Mouse (Mus musculus) bone marrow macrophage, adult 2 months (primary cell): ENCODE measurements around the gene Dctpp1.

Experiments
- CTCF ChIP-seq: IDR thresholded peaks from 2 replicates; pipeline ENCODE4 v1.5.1; 2012; ENCODE audit warnings: low read depth, mild to moderate bottlenecking, low read length, moderate library complexity
- POLR2A ChIP-seq: IDR thresholded peaks from 2 replicates; pipeline ENCODE4 v1.6.1; 2012; ENCODE audit warnings: mild to moderate bottlenecking, low read depth, low read length, borderline replicate concordance

DNA sequence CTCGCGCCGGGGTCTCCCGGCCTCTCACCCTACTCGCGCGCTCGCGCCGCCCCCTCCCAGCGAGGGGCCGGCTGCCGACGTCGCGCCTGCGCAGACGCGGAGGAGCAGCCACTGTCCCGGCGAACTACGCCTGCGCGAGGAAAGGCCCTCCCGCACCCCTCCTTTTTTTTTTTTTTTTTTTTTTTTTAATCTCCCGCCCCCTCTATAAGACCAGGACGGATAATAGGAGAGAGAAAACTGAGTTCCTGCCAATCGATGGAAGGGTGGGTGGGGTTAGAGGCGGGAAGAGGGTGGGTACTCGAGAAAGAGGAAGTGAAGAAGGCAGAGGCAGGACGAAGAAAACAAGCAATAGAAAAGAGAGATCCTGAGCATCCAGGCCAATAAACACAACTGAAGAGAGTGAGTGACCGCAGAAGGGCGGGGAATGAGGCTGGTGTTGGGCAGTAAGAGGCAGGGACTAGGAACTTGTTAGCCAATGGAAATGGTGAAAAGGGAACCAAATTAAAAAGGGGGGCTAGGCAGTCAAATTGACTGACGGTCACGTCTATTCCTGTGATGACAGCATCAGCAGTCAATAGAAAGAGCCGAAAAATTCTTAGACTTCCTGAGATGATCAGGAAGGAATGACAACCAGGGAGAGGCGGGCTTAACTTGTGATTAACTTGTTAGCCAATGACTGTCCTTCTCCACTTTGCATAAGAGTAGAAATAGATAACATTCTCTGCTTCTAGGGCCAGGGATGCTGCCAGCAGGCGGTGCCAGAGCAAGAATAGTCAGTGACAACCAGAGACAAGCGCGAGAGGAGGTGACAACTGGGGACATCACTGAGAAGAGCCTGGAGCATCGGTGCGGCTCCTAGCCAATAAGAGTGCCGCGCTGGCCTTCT, 51.7 kb downstream of the Dctpp1 start, which contains the start of gene Mylpf:
- TF ChIP-seq POLR2A = 0 out of 2 replicates have a peak, but pooled peaks have one; percentile 24
- TF ChIP-seq CTCF = no peak
